Mouse (Mus musculus) CH12.LX (cell line): ENCODE measurements around the gene Ppm1m.

ENCODE experiments used
- CHD2 ChIP-seq: IDR thresholded peaks from 2 replicates; pipeline ENCODE4 v1.6.1; 2011; ENCODE audit warnings: low read length, improper control_type of control experiment
- CTCF ChIP-seq, 2 experiments: IDR thresholded peaks in 1 of 2; conservative IDR thresholded peaks in 1 of 2; 2 replicates each; pipeline ENCODE4 v1.5.1; 2011 to 2012; ENCODE audit warnings: low read depth in 2 of 2, low read length in 2 of 2, improper control_type of control experiment in 1 of 2, inconsistent platforms in 1 of 2, mild to moderate bottlenecking in 1 of 2, moderate library complexity in 1 of 2
- E2F4 ChIP-seq: IDR thresholded peaks from 2 replicates; pipeline ENCODE4 v1.6.1; 2011; ENCODE audit warnings: low read depth, low read length, improper control_type of control experiment; ENCODE audit not compliant: insufficient replicate concordance
- KAT2A ChIP-seq: IDR thresholded peaks from 2 replicates; pipeline ENCODE4 v1.6.1; 2012; ENCODE audit warnings: low read length, improper control_type of control experiment, inconsistent platforms; ENCODE audit not compliant: insufficient replicate concordance
- MAFK ChIP-seq: IDR thresholded peaks from 2 replicates; pipeline ENCODE4 v1.6.1; 2011; ENCODE audit warnings: low read length, improper control_type of control experiment; ENCODE audit not compliant: insufficient replicate concordance
- MXI1 ChIP-seq: IDR thresholded peaks from 2 replicates; pipeline ENCODE4 v1.6.1; 2011; ENCODE audit warnings: mild to moderate bottlenecking, low read depth, low read length, improper control_type of control experiment
- POLR2A ChIP-seq: IDR thresholded peaks from 2 replicates; pipeline ENCODE4 v1.6.1; 2011; ENCODE audit warnings: low read depth, mild to moderate bottlenecking, improper control_type of control experiment, low read length
- TBP ChIP-seq: conservative IDR thresholded peaks from 2 replicates; pipeline ENCODE4 v1.6.1; 2011; ENCODE audit warnings: low read depth, low read length, improper control_type of control experiment
- UBTF ChIP-seq: IDR thresholded peaks from 2 replicates; pipeline ENCODE4 v1.6.1; 2012; ENCODE audit warnings: low read depth, mild to moderate bottlenecking, inconsistent platforms, low read length, improper control_type of control experiment, moderate library complexity

GRCm38 (mm10) chr9:106222994-106223393 is 23.4 kb upstream of the Ppm1m start:
- TF ChIP-seq POLR2A (no peak; the same call in 1 of the 2 replicates), KAT2A (no peak), E2F4 (no peak), MXI1 (no peak), UBTF (no peak), CHD2 (peak; percentile 88), TBP (no peak), MAFK (peak; percentile 63; the same call in 1 of the 2 replicates), CTCF (conservative IDR thresholded peaks at IDR 0.05 in 1 of 2, IDR thresholded peaks at IDR 0.05 in 1 of 2; ENCODE audit: low read depth in 2 of 2, low read length in 2 of 2) (no peak)
